Mouse (Mus musculus): ENCODE data around the gene Myof.
A peak's percentile ranks its signal among the peaks of the same experiment; 100 is the strongest.

Myof gene

GRCm38 (mm10) chr19:37954236-37954635, 89.1 kb downstream of the Myof start:
- DNase-seq (ENCODE audit: low read depth, low spot score): no peak

- peak; percentile 38 for DNase-seq (ENCODE audit: low read depth, low spot score)
These were observed 96.7 kb downstream of the Myof start for GRCm38 (mm10) chr19:37946696-37947095.

- DNase-seq (ENCODE audit: low read depth, low spot score): no peak
These were observed 97.3 kb downstream of the Myof start for GRCm38 (mm10) chr19:37946053-37946452.

GRCm38 (mm10) chr19:37939203-37939602, 104.2 kb downstream of the Myof start:
- no peak for DNase-seq (ENCODE audit: low read depth, low spot score)

- no peak for DNase-seq (ENCODE audit: low read depth, low spot score)
These were observed 106.3 kb downstream of the Myof start for GRCm38 (mm10) chr19:37937092-37937491.

- DNase-seq (ENCODE audit: low read depth, low spot score): no peak
These were observed 108.7 kb downstream of the Myof start for GRCm38 (mm10) chr19:37934640-37935039.

GRCm38 (mm10) chr19:37932198-37932597, 111.2 kb downstream of the Myof start:
- DNase-seq (ENCODE audit: low read depth, low spot score): no peak

- no peak for DNase-seq (ENCODE audit: low read depth, low spot score)
These were observed 115.5 kb downstream of the Myof start for GRCm38 (mm10) chr19:37927911-37928310.

- no peak for DNase-seq (ENCODE audit: low read depth, low spot score)
These were observed 118.1 kb downstream of the Myof start for GRCm38 (mm10) chr19:37925323-37925722.

- no peak for DNase-seq (ENCODE audit: low read depth, low spot score)
These were observed 119.1 kb downstream of the Myof start for GRCm38 (mm10) chr19:37924266-37924665.

- DNase-seq (ENCODE audit: low read depth, low spot score): peak; percentile 85
These were observed 122.3 kb downstream of the Myof start for GRCm38 (mm10) chr19:37921098-37921497.

GRCm38 (mm10) chr19:37918515-37918932, 124.9 kb downstream of the Myof start:
- DNase-seq (ENCODE audit: low read depth, low spot score): no peak

- DNase-seq (ENCODE audit: low read depth, low spot score): no peak
These were observed 129.1 kb downstream of the Myof start for GRCm38 (mm10) chr19:37914261-37914660.

- DNase-seq (ENCODE audit: low read depth, low spot score): no peak
These were observed 130.9 kb downstream of the Myof start for GRCm38 (mm10) chr19:37912501-37912900.

GRCm38 (mm10) chr19:37909830-37910261, 133.5 kb downstream of the Myof start:
- no peak for DNase-seq (ENCODE audit: low read depth, low spot score)

GRCm38 (mm10) chr19:37907451-37908320, 135.7 kb downstream of the Myof start:
- DNase-seq (ENCODE audit: low read depth, low spot score): peak; percentile 32

GRCm38 (mm10) chr19:37906916-37907315, 136.5 kb downstream of the Myof start:
- DNase-seq (ENCODE audit: low read depth, low spot score): no peak

- no peak for DNase-seq (ENCODE audit: low read depth, low spot score)
These were observed 147.3 kb downstream of the Myof start for GRCm38 (mm10) chr19:37896081-37896480.

GRCm38 (mm10) chr19:37891006-37891405, 152.4 kb downstream of the Myof start:
- DNase-seq (ENCODE audit: low read depth, low spot score): peak; percentile 69

GRCm38 (mm10) chr19:37886355-37887120, 156.8 kb downstream of the Myof start:
- DNase-seq (ENCODE audit: low read depth, low spot score): peak; percentile 96

GRCm38 (mm10) chr19:37881431-37882081, 161.8 kb downstream of the Myof start:
- DNase-seq (ENCODE audit: low read depth, low spot score): peak; percentile 66

All from R1 (cell line).